Mouse (Mus musculus): ENCODE measurements around the gene Tex101. TPM values are rescaled to one million over a fixed set of nuclear protein-coding genes. Genes with fewer than 3 reads are reported as not detected.

The Tex101 gene
- not detected in 2 replicates for polyA plus RNA-seq (2012; rRNA removed)

GRCm38 (mm10) chr7:24676575-24676974, at the start of gene Tex101:
Tex101 (minus strand) TSS chr7:24676675.

GRCm38 (mm10) chr7:24708832-24709292, 32.4 kb upstream of the Tex101 start, which contains the start of gene BC049730:
BC049730 (plus strand) TSS chr7:24709242.

GRCm38 (mm10) chr7:24636264-24636663, 40.2 kb downstream of the Tex101 start, which contains the start of gene Lypd3:
Lypd3 (plus strand) TSS chr7:24636550.

Other genes starting within 250 kb of the Tex101 start
- gene Irgc1, start 224.4 kb downstream of the Tex101 start, polyA plus RNA-seq (2012; rRNA removed) = 0.09 and 0.11 TPM in 2 replicates
- 14.4 and 15.2 TPM in 2 replicates for gene Plaur, start 214.2 kb downstream of the Tex101 start, polyA plus RNA-seq (2012; rRNA removed)
- gene Cadm4, start 194.7 kb downstream of the Tex101 start, polyA plus RNA-seq (2012; rRNA removed) = 39.2 and 47.2 TPM in 2 replicates
- gene Zfp428, start 169.7 kb downstream of the Tex101 start, polyA plus RNA-seq (2012; rRNA removed) = 64.6 and 76.6 TPM in 2 replicates
- not detected in 2 replicates for gene AC161166.1, start 164.2 kb downstream of the Tex101 start, polyA plus RNA-seq (2012; rRNA removed)
- gene Irgq, start 146.0 kb downstream of the Tex101 start, polyA plus RNA-seq (2012; rRNA removed) = 21.1 and 23.3 TPM in 2 replicates
- 7.3 and 9.0 TPM in 2 replicates for gene Pinlyp, start 130.6 kb downstream of the Tex101 start, polyA plus RNA-seq (2012; rRNA removed)
- gene Xrcc1, start 130.4 kb downstream of the Tex101 start, polyA plus RNA-seq (2012; rRNA removed) = 68.3 and 73.5 TPM in 2 replicates
- gene Ethe1, start 89.1 kb downstream of the Tex101 start, polyA plus RNA-seq (2012; rRNA removed) = 29.5 and 37.1 TPM in 2 replicates
- gene Zfp575, start 89.0 kb downstream of the Tex101 start, polyA plus RNA-seq (2012; rRNA removed) = 0.87 and 0.89 TPM in 2 replicates
- gene Phldb3, start 65.9 kb downstream of the Tex101 start, polyA plus RNA-seq (2012; rRNA removed) = 2.6 and 3.5 TPM in 2 replicates
- 3.0 and 3.6 TPM in 2 replicates for gene Lypd3, start 40.1 kb downstream of the Tex101 start, polyA plus RNA-seq (2012; rRNA removed)
- not detected in 2 replicates for gene BC049730, start 32.6 kb upstream of the Tex101 start, polyA plus RNA-seq (2012; rRNA removed)
- gene Gm4763, start 50.2 kb upstream of the Tex101 start, polyA plus RNA-seq (2012; rRNA removed) = not detected in 2 replicates
- gene Cd177, start 83.6 kb upstream of the Tex101 start, polyA plus RNA-seq (2012; rRNA removed) = 3.6 and 5.0 TPM in 2 replicates
- 0.25 and 0.35 TPM in 2 replicates for gene Ceacam10, start 100.5 kb upstream of the Tex101 start, polyA plus RNA-seq (2012; rRNA removed)
- gene Gm9844, start 185.5 kb upstream of the Tex101 start, polyA plus RNA-seq (2012; rRNA removed) = 0.84 and 1.3 TPM in 2 replicates
- gene Lypd4, start 193.3 kb upstream of the Tex101 start, polyA plus RNA-seq (2012; rRNA removed) = not detected in 2 replicates
- gene Dmrtc2, start 193.4 kb upstream of the Tex101 start, polyA plus RNA-seq (2012; rRNA removed) = not detected in 2 replicates
- 750 and 831 TPM in 2 replicates for gene Rps19, start 207.7 kb upstream of the Tex101 start, polyA plus RNA-seq (2012; rRNA removed)
- gene Cd79a, start 220.7 kb upstream of the Tex101 start, polyA plus RNA-seq (2012; rRNA removed) = 1.5 and 2.0 TPM in 2 replicates
- 299 and 332 TPM in 2 replicates for gene Arhgef1, start 226.2 kb upstream of the Tex101 start, polyA plus RNA-seq (2012; rRNA removed)